Mouse (Mus musculus) liver, adult 2 months (tissue): ENCODE data around the gene Zfp36l2. TPM values are rescaled to one million over a fixed set of nuclear protein-coding genes. Genes with fewer than 3 reads are reported as not detected.

Experiments
- DNase-seq: peaks from one replicate; pipeline ENCODE4 v3.0.0-alpha.2; 2011; ENCODE audit warnings: low read depth, low spot score; ENCODE audit errors: extremely low read depth
- H3K27ac ChIP-seq: fragments of 200-500 bp; replicated peaks from 2 replicates; pipeline ENCODE4 v1.5.1; 2012; ENCODE audit warnings: low read depth, mild to moderate bottlenecking, control low read depth, inconsistent platforms, low read length; ENCODE audit not compliant: insufficient read depth
- H3K27me3 ChIP-seq: fragments of 200-500 bp; 2 replicates; pipeline ENCODE4 v1.6.1; 2012; ENCODE audit warnings: mild to moderate bottlenecking, moderate library complexity, low read length, inconsistent platforms; ENCODE audit not compliant: control insufficient read depth, insufficient read depth
- H3K36me3 ChIP-seq: fragments of 200-500 bp; 2 replicates; pipeline ENCODE4 v1.6.1; 2012; ENCODE audit warnings: low read length, inconsistent platforms; ENCODE audit not compliant: control insufficient read depth, insufficient read depth
- H3K4me1 ChIP-seq: fragments of 200-500 bp; 2 replicates; pipeline ENCODE4 v1.6.1; 2011; ENCODE audit warnings: low read length; ENCODE audit not compliant: control insufficient read depth, insufficient read depth
- H3K4me3 ChIP-seq: fragments of 200-500 bp; 2 replicates; pipeline ENCODE4 v1.5.1; 2011; ENCODE audit warnings: low read depth, mild to moderate bottlenecking, control low read depth, low read length, moderate library complexity; ENCODE audit not compliant: insufficient read depth
- H3K79me2 ChIP-seq: fragments of 200-500 bp; 2 replicates; pipeline ENCODE4 v1.6.1; 2012; ENCODE audit warnings: inconsistent platforms, mild to moderate bottlenecking, low read length, moderate library complexity; ENCODE audit not compliant: control insufficient read depth, insufficient read depth
- H3K9ac ChIP-seq: fragments of 200-500 bp; 2 replicates; pipeline ENCODE4 v1.6.1; 2012; ENCODE audit warnings: low read depth, mild to moderate bottlenecking, control low read depth, inconsistent platforms, low read length
- CTCF ChIP-seq: fragments of 200-500 bp; IDR thresholded peaks from 2 replicates; pipeline ENCODE4 v1.5.1; 2011; ENCODE audit warnings: low read depth, low read length, control low read depth
- POLR2A ChIP-seq: fragments of 200-500 bp; IDR thresholded peaks from 2 replicates; pipeline ENCODE4 v1.6.1; 2011; ENCODE audit warnings: low read length, control low read depth; ENCODE audit not compliant: insufficient read depth; ENCODE audit errors: extremely low read depth
- WGBS: fragments of 180-500 bp; shearing (Covaris S2); methylation state at CpG from one replicate; pipeline ENCODE4 v1.1.7; 2018; 5-methylcytosine and 5-hydroxymethylcytosine counted together
- polyA plus RNA-seq: library from polyadenylated mRNA; depleted of rRNA; stranded (reverse); fragments of >200 nt; gene quantifications from 2 replicates; pipeline ENCODE4 v1.2.3, GENCODE M21; 2012
- total RNA-seq: library from RNA; depleted of rRNA; stranded (reverse); fragments of >200 nt; gene quantifications from 2 replicates; pipeline ENCODE4 v1.2.3, GENCODE M21; 2014

The Zfp36l2 gene
- total and polyA plus RNA-seq, 2 experiments = 17.3 to 18.7 TPM

DNA sequence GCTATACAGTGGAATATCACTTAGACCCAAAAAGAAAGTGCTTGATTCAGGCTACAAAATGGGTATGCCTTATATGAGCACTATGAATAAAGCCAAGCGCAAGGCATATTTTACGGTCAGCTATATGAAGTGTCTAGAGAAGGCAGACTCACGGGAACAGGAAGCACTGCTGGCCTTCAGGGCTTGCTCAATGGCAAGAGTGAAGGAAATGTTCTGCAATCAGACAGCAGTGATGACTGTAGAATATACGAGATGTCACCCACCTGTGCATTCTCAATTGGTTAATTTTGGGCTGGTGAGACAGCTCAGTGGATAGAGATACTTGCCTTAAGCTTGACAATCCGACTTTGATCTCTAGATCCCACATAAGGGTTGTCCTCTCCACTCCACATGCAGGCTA is 13.4 kb upstream of the Zfp36l2 start:
- Histone ChIP-seq H3K9ac (no peak overlapping the region), H3K4me3 (no peak overlapping the region), H3K36me3 (no peaks in the 10 kb centered on the region), H3K79me2 (no peaks in the 10 kb centered on the region), H3K27me3 (no peaks in the 10 kb centered on the region), H3K27ac (no peak overlapping the region), H3K4me1 (no peaks in the 10 kb centered on the region)
- TF ChIP-seq POLR2A (no peak), CTCF (no peak)
- 93% methylated on average over 5 of the region's 5 CpGs for WGBS
- no peak for DNase-seq

DNA sequence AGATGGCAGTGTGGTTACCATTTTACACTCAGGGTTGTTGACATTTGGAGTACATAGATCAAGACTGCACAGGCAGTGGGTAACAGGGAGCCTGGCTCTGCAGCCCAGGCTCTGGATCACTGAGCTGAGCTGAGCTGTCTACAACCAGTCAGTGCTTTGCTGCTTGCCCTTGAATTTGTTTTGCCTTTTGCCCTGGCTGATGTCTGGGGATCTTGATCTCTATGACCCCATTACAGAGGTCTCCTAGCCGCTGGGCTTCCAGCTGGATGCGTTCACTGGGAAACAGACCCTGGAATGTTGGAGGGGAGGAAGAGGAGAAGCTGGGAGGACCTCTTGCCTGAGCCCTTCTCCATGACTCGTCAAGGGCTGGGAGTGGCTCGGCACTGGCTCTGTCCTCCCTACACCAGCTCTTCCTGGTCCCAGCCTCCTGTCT is 10.2 kb upstream of the Zfp36l2 start:
- Histone ChIP-seq H3K4me1 (peaks cover 11% of the 10 kb centered on the region), H3K9ac (no peak overlapping the region), H3K79me2 (no peaks in the 10 kb centered on the region), H3K27me3 (no peaks in the 10 kb centered on the region), H3K4me3 (no peak overlapping the region), H3K36me3 (no peaks in the 10 kb centered on the region), H3K27ac (no peak overlapping the region)
- TF ChIP-seq CTCF = no peak
- TF ChIP-seq POLR2A = no peak
- DNase-seq = no peak
- WGBS = 90% methylated on average over 4 of the region's 4 CpGs

DNA sequence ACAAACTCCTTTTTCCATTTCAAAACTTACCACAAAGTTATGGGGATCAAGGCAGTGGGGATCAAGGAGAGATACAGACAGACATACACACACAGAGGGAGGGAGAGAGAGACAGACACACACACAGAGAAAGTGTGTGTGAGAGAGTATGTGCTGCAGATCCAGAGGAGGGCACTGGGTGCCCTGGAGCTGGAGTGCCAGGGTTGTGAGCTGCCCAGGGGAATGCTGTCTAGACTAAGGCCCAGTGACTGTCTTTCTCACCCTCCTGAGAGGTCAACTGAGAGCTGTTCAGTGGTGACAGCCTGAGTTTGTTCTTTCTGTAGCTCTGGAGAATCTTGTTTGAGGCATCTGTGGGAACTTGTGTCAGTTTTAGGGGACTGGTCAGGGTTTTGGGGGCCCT is 8.6 kb upstream of the Zfp36l2 start:
- no peaks in the 10 kb centered on the region for H3K36me3 ChIP-seq
- no peak overlapping the region for H3K4me3 ChIP-seq
- H3K9ac ChIP-seq = no peak overlapping the region
- no peak for DNase-seq
- peaks cover 11% of the 10 kb centered on the region for H3K4me1 ChIP-seq
- H3K79me2 ChIP-seq = no peaks in the 10 kb centered on the region
- H3K27ac ChIP-seq = no peak overlapping the region
- TF ChIP-seq POLR2A (no peak), CTCF (no peak)
- no peaks in the 10 kb centered on the region for H3K27me3 ChIP-seq

DNA sequence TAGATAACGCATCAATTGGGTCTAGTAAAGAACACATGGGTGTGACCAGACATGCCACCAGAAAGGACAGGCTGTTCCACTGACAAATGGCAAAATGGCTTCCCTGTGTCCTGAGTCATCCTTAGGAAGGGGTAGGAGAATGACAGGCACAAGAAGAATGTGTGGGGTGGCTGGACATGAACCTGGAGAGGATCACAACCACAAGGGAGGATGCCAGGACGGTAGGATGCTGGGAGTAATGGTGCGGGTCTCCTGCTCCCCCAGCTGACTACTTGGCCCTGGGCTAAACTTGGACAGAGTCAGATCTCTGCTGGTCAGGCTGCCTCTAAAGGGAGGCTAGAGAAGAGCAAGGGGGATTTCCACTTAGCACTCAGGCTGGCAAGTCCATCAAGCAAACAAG is 8.1 kb upstream of the Zfp36l2 start:
- Histone ChIP-seq H3K27me3 (no peaks in the 10 kb centered on the region), H3K79me2 (no peaks in the 10 kb centered on the region), H3K36me3 (no peaks in the 10 kb centered on the region), H3K27ac (no peak overlapping the region), H3K9ac (no peak overlapping the region), H3K4me1 (peaks cover 11% of the 10 kb centered on the region), H3K4me3 (no peak overlapping the region)
- 95% methylated on average over 3 of the region's 3 CpGs for WGBS
- TF ChIP-seq CTCF = no peak
- no peak for TF ChIP-seq POLR2A
- DNase-seq = no peak

DNA sequence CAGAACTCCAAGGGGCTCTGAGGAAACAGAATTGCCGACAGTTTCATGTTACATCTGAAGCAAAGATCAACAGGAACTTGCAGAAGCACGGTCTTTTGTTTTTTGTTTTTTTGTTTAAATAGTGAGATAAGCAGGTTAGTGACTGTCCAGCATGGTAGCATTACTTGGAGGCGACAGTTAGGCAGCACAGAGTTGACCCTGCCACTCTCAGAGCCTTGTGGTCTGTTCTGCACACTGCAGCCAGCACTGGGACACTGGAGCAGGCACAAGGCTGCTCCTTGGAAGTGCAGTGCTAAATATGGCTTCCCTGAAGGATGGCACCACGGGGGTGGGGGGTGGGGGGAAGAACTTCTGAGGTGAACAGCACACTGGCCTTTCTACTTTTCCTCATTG is 7.3 kb upstream of the Zfp36l2 start:
- 0 out of 2 replicates have a peak overlapping the region, but pooled peaks have one; percentile 45 for H3K27ac ChIP-seq
- peaks cover 11% of the 10 kb centered on the region for H3K4me1 ChIP-seq
- DNase-seq = no peak
- H3K4me3 ChIP-seq = no peak overlapping the region
- 42% methylated on average over 4 of the region's 4 CpGs for WGBS
- no peaks in the 10 kb centered on the region for H3K36me3 ChIP-seq
- 0 out of 2 replicates have a peak, but pooled peaks have one; percentile 8 for TF ChIP-seq CTCF
- TF ChIP-seq POLR2A = no peak
- no peak overlapping the region for H3K9ac ChIP-seq
- H3K27me3 ChIP-seq = no peaks in the 10 kb centered on the region
- no peaks in the 10 kb centered on the region for H3K79me2 ChIP-seq

DNA sequence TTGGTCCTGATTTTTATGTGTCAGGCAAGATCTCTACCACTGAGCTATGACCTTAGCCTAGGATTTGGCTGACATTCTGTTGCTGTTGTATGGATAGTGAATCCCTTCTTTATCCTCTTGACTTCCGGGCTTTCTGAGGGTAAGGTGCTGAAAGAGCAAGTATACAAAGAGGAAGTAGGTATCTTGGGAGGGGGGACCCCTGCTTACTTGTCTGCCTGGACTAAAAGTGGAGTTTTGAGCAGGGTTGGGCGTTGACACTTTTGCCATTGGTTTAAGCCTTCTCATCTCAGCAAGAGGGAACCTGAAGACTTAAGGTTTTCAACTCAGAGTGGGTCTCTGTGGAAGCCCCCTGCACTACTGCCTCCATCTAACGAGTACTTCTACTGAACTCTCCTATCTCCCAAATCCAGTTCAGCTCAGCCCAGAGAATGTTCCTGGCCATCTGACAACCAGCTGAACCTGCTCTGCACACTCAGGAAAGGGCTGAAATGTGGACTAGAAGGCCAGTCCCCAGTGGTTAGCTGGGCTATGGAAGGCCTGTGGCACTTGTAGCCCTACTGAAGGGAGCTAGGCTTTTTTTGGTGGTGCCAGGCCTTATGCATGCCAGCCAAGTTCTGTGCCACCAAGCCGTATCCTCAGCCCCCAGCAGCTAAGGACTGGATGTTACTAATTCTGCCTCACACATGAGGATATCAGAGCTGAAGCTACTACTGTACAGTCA is 6.7 kb upstream of the Zfp36l2 start:
- no peaks in the 10 kb centered on the region for H3K79me2 ChIP-seq
- peaks cover 11% of the 10 kb centered on the region for H3K4me1 ChIP-seq
- peak overlapping the region; percentile 45; the same call in 1 of the 2 replicates for H3K27ac ChIP-seq
- no peak for TF ChIP-seq CTCF
- no peak for TF ChIP-seq POLR2A
- 72% methylated on average over 4 of the region's 4 CpGs for WGBS
- no peak for DNase-seq
- no peaks in the 10 kb centered on the region for H3K27me3 ChIP-seq
- H3K36me3 ChIP-seq = no peaks in the 10 kb centered on the region
- no peak overlapping the region for H3K9ac ChIP-seq
- no peak overlapping the region for H3K4me3 ChIP-seq
